Mouse (Mus musculus) liver (tissue): ENCODE measurements around the gene Gm17606.

Experiments used
- DNase-seq: peaks from one replicate; pipeline ENCODE4 v3.0.0-alpha.2; 2020; ENCODE audit warnings: mixed read lengths

Gm17606 gene

GRCm38 (mm10) chr14:54669381-54669780, 28.6 kb downstream of the Gm17606 start:
- DNase-seq = peak; percentile 71

- no peak for DNase-seq
These were observed 33.6 kb downstream of the Gm17606 start for GRCm38 (mm10) chr14:54674317-54674716.

- no peak for DNase-seq
These were observed 35.5 kb downstream of the Gm17606 start for GRCm38 (mm10) chr14:54676290-54676689.

- peak; percentile 29 for DNase-seq
These were observed 38.0 kb downstream of the Gm17606 start for GRCm38 (mm10) chr14:54678657-54679304.

- DNase-seq = no peak
These were observed 41.6 kb downstream of the Gm17606 start for GRCm38 (mm10) chr14:54682396-54682795.

GRCm38 (mm10) chr14:54685471-54685870, 44.7 kb downstream of the Gm17606 start:
- DNase-seq = peak; percentile 25

GRCm38 (mm10) chr14:54686063-54686521, 45.3 kb downstream of the Gm17606 start, which contains the start of gene 1700123O20Rik:
1700123O20Rik (plus strand) TSS chr14:54686216.
- DNase-seq = peak; percentile 93

GRCm38 (mm10) chr14:54686522-54687143, 45.9 kb downstream of the Gm17606 start, which contains the start of gene Acin1:
Acin1 (minus strand) TSS chr14:54686931.
- DNase-seq = peak; percentile 98

- no peak for DNase-seq
These were observed 46.5 kb downstream of the Gm17606 start for GRCm38 (mm10) chr14:54687251-54687650.

- no peak for DNase-seq
These were observed 54.3 kb downstream of the Gm17606 start for GRCm38 (mm10) chr14:54695042-54695441.

GRCm38 (mm10) chr14:54696752-54697151, 56.0 kb downstream of the Gm17606 start:
- no peak for DNase-seq
